Mouse (Mus musculus) liver, postnatal 0 days (tissue): ENCODE results near the gene Spp1.

Experiments
- CTCF ChIP-seq: sonication (generic); IDR thresholded peaks from 2 replicates; pipeline ENCODE4 v1.5.1; 2016; ENCODE audit warnings: antibody characterized with exemption, low read depth
- EP300 ChIP-seq: IDR thresholded peaks from 2 replicates; pipeline ENCODE4 v1.6.1; 2016; ENCODE audit warnings: antibody characterized with exemption, low read depth, mild to moderate bottlenecking

DNA sequence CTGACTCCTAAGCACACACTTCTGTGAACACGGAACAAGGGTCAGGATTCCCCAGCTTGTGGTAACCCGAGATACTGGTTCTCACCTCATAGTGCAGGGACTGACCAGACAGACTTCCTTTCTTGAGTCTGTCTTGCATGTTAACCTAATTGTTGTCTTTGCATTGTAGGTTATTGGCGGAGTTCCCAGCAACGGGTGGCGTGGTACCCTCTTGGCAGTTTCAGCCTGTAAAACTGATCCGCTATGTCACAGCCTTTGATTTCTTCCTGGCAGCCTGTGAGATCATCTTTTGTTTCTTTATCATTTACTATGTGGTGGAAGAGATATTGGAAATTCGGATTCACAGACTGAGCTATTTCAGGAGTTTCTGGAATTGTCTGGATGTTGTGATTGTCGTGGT is 47.9 kb downstream of the Spp1 start:
- TF ChIP-seq CTCF (no peak), EP300 (no peak)
